Mouse (Mus musculus) olfactory bulb, adult 2 months (tissue): Measurements from ENCODE around the gene Hp.

Experiments used
- CTCF ChIP-seq: fragments of 200-500 bp; IDR thresholded peaks from 2 replicates; pipeline ENCODE4 v1.5.1; 2012; ENCODE audit warnings: low read depth, mild to moderate bottlenecking, low read length, moderate library complexity; ENCODE audit not compliant: insufficient read depth
- POLR2A ChIP-seq: fragments of 200-500 bp; IDR thresholded peaks from 2 replicates; pipeline ENCODE4 v1.6.1; 2012; ENCODE audit warnings: mild to moderate bottlenecking, low read depth, low read length, moderate library complexity; ENCODE audit not compliant: insufficient read depth

- TF ChIP-seq CTCF (no peak), POLR2A (no peak)
Observed at GRCm38 (mm10) chr8:109571139-109571538, 7.8 kb downstream of the Hp start.
